Mouse (Mus musculus) T-cell, adult 2 months (primary cell): ENCODE measurements around the gene Pmf1.
"Not testable (repeated sequence)": the region's sequence is repeated elsewhere in the genome, so short reads cannot be mapped to it uniquely, and the experiment has no call there.

Source experiments
- DNase-seq: peaks from one replicate; pipeline ENCODE4 v3.0.0; 2022; ENCODE audit warnings: low spot score

The Pmf1 gene

GRCm38 (mm10) chr3:88437454-88437853 lies 27.3 kb upstream of the Pmf1 start:
- DNase-seq = no peak

- no peak for DNase-seq
These were observed 26.5 kb upstream of the Pmf1 start for GRCm38 (mm10) chr3:88436395-88437201.

- DNase-seq = no peak
These were observed 25.4 kb upstream of the Pmf1 start for GRCm38 (mm10) chr3:88435515-88435914.

GRCm38 (mm10) chr3:88428639-88429038 lies 18.5 kb upstream of the Pmf1 start:
- not testable (repeated sequence) for DNase-seq

GRCm38 (mm10) chr3:88427342-88427905 lies 17.3 kb upstream of the Pmf1 start:
- no peak for DNase-seq

- DNase-seq = no peak
These were observed 15.7 kb upstream of the Pmf1 start for GRCm38 (mm10) chr3:88425708-88426420.

GRCm38 (mm10) chr3:88425330-88425689 lies 15.2 kb upstream of the Pmf1 start:
- no peak for DNase-seq

GRCm38 (mm10) chr3:88424605-88425329 lies 14.6 kb upstream of the Pmf1 start, which contains the start of gene Slc25a44:
Slc25a44 (minus strand) TSS chr3:88425139.
- DNase-seq = peak; percentile 94

GRCm38 (mm10) chr3:88422020-88422720 lies 12.0 kb upstream of the Pmf1 start:
- no peak for DNase-seq

GRCm38 (mm10) chr3:88420771-88421170 lies 10.6 kb upstream of the Pmf1 start:
- no peak for DNase-seq

- DNase-seq = no peak
These were observed 7.9 kb upstream of the Pmf1 start for GRCm38 (mm10) chr3:88418016-88418415.

- no peak for DNase-seq
These were observed 5.5 kb upstream of the Pmf1 start for GRCm38 (mm10) chr3:88415668-88416067.

GRCm38 (mm10) chr3:88412636-88413035 lies 2.5 kb upstream of the Pmf1 start:
- no peak for DNase-seq

- DNase-seq = no peak
These were observed 1.6 kb upstream of the Pmf1 start for GRCm38 (mm10) chr3:88411681-88412080.

GRCm38 (mm10) chr3:88410645-88411031 lies 507 bp upstream of the Pmf1 start:
- DNase-seq = no peak

GRCm38 (mm10) chr3:88408953-88409352 lies 1.2 kb downstream of the Pmf1 start:
- DNase-seq = no peak

GRCm38 (mm10) chr3:88407529-88407928 lies 2.6 kb downstream of the Pmf1 start:
- DNase-seq = no peak

GRCm38 (mm10) chr3:88407090-88407489 lies 3.0 kb downstream of the Pmf1 start:
- peak; percentile 69 for DNase-seq

GRCm38 (mm10) chr3:88403522-88404230 lies 6.5 kb downstream of the Pmf1 start:
- no peak for DNase-seq

GRCm38 (mm10) chr3:88398666-88399065 lies 11.5 kb downstream of the Pmf1 start:
- DNase-seq = no peak

- no peak for DNase-seq
These were observed 14.4 kb downstream of the Pmf1 start for GRCm38 (mm10) chr3:88395742-88396141.
